Mouse (Mus musculus): ENCODE measurements around the gene Ssr1. TPM values are rescaled to one million over a fixed set of nuclear protein-coding genes. Genes with fewer than 3 reads are reported as not detected.
A peak's percentile ranks its signal among the peaks of the same experiment; 100 is the strongest.

The Ssr1 gene
- total and polyA plus RNA-seq, 2 experiments from 2014 or later = 23.3 to 76.3 TPM

- 4% methylated on average over 12 of the region's 12 CpGs for WGBS
- Histone ChIP-seq H3K4me2 (ENCODE audit: low read depth, low read length) (peak overlapping the region; percentile 50), H3K27ac (no peak overlapping the region), H3K9ac (replicated peaks; ENCODE audit: low read length) (peak overlapping the region; percentile 17; the same call in 1 of the 2 replicates), H3K9me3 (ENCODE audit: low read length) (no peaks in the 10 kb centered on the region), H3K36me3 (ENCODE audit: insufficient read depth, low read length) (no peaks in the 10 kb centered on the region), H3K4me1 (ENCODE audit: insufficient read depth, low read length) (peaks cover 6% of the 10 kb centered on the region), H3K27me3 (ENCODE audit: insufficient read depth, low read length) (no peaks in the 10 kb centered on the region), H3K4me3 (ENCODE audit: low read length) (peak overlapping the region; percentile 31)
- peak; percentile 87 for DNase-seq (ENCODE audit: low spot score)
- ATAC-seq = peak; percentile 45
- TF ChIP-seq CTCF (IDR thresholded peaks at IDR 0.05; ENCODE audit: low read depth) = peak; percentile 86
Observed at GRCm38 (mm10) chr13:37963354-37964007, 30.5 kb downstream of the Ssr1 start.

- no peak overlapping the region for H3K4me3 ChIP-seq (ENCODE audit: low read length)
- no peaks in the 10 kb centered on the region for H3K9me3 ChIP-seq (ENCODE audit: low read length)
- H3K9ac ChIP-seq (replicated peaks; ENCODE audit: low read length) = no peak overlapping the region
- no peaks in the 10 kb centered on the region for H3K36me3 ChIP-seq (ENCODE audit: insufficient read depth, low read length)
- ATAC-seq (no peak), DNase-seq (ENCODE audit: low spot score) (no peak)
- WGBS = 88% methylated on average over 9 of the region's 9 CpGs
- H3K4me1 ChIP-seq (ENCODE audit: insufficient read depth, low read length) = peaks cover 6% of the 10 kb centered on the region
- H3K4me2 ChIP-seq (ENCODE audit: low read depth, low read length) = no peak overlapping the region
- TF ChIP-seq CTCF (IDR thresholded peaks at IDR 0.05; ENCODE audit: low read depth) = no peak
- no peaks in the 10 kb centered on the region for H3K27me3 ChIP-seq (ENCODE audit: insufficient read depth, low read length)
- no peak overlapping the region for H3K27ac ChIP-seq
Observed at GRCm38 (mm10) chr13:37962541-37962940, 31.5 kb downstream of the Ssr1 start.

GRCm38 (mm10) chr13:37959936-37960335, 34.1 kb downstream of the Ssr1 start:
- Histone ChIP-seq H3K4me3 (ENCODE audit: low read length) (no peak overlapping the region), H3K4me2 (ENCODE audit: low read depth, low read length) (no peak overlapping the region), H3K4me1 (ENCODE audit: insufficient read depth, low read length) (peaks cover 6% of the 10 kb centered on the region), H3K9ac (replicated peaks; ENCODE audit: low read length) (no peak overlapping the region), H3K27me3 (ENCODE audit: insufficient read depth, low read length) (no peaks in the 10 kb centered on the region), H3K9me3 (ENCODE audit: low read length) (no peaks in the 10 kb centered on the region), H3K27ac (no peak overlapping the region), H3K36me3 (ENCODE audit: insufficient read depth, low read length) (no peaks in the 10 kb centered on the region)
- ATAC-seq = no peak
- DNase-seq (ENCODE audit: low spot score) = no peak
- 91% methylated on average over 7 of the region's 7 CpGs for WGBS
- no peak for TF ChIP-seq CTCF (IDR thresholded peaks at IDR 0.05; ENCODE audit: low read depth)

GRCm38 (mm10) chr13:37959239-37959907, 34.6 kb downstream of the Ssr1 start:
- no peak overlapping the region for H3K9ac ChIP-seq (replicated peaks; ENCODE audit: low read length)
- H3K9me3 ChIP-seq (ENCODE audit: low read length) = no peaks in the 10 kb centered on the region
- H3K36me3 ChIP-seq (ENCODE audit: insufficient read depth, low read length) = no peaks in the 10 kb centered on the region
- DNase-seq (ENCODE audit: low spot score) (no peak), ATAC-seq (no peak)
- no peak overlapping the region for H3K4me3 ChIP-seq (ENCODE audit: low read length)
- H3K27me3 ChIP-seq (ENCODE audit: insufficient read depth, low read length) = no peaks in the 10 kb centered on the region
- WGBS = 78% methylated on average over 15 of the region's 15 CpGs
- no peak for TF ChIP-seq CTCF (IDR thresholded peaks at IDR 0.05; ENCODE audit: low read depth)
- no peak overlapping the region for H3K4me2 ChIP-seq (ENCODE audit: low read depth, low read length)
- H3K27ac ChIP-seq = no peak overlapping the region
- H3K4me1 ChIP-seq (ENCODE audit: insufficient read depth, low read length) = peaks cover 3% of the 10 kb centered on the region

GRCm38 (mm10) chr13:37958498-37959238, 35.3 kb downstream of the Ssr1 start:
- H3K4me3 ChIP-seq (ENCODE audit: low read length) = no peak overlapping the region

GRCm38 (mm10) chr13:37954318-37954717, 39.7 kb downstream of the Ssr1 start:
- Histone ChIP-seq H3K27ac (no peak overlapping the region), H3K4me1 (ENCODE audit: insufficient read depth, low read length) (no peaks in the 10 kb centered on the region), H3K4me2 (ENCODE audit: low read depth, low read length) (no peak overlapping the region), H3K36me3 (ENCODE audit: insufficient read depth, low read length) (no peaks in the 10 kb centered on the region), H3K9me3 (ENCODE audit: low read length) (no peaks in the 10 kb centered on the region), H3K27me3 (ENCODE audit: insufficient read depth, low read length) (no peaks in the 10 kb centered on the region), H3K4me3 (ENCODE audit: low read length) (no peak overlapping the region), H3K9ac (replicated peaks; ENCODE audit: low read length) (no peak overlapping the region)
- TF ChIP-seq CTCF (IDR thresholded peaks at IDR 0.05; ENCODE audit: low read depth) = no peak
- 85% methylated on average over 1 of the region's 1 CpGs for WGBS
- DNase-seq (ENCODE audit: low spot score) (no peak), ATAC-seq (no peak)

More at GRCm38 (mm10) chr13:37958498-37959238, 35.3 kb downstream of the Ssr1 start:
- Histone ChIP-seq H3K9me3 (ENCODE audit: low read length) (no peaks in the 10 kb centered on the region), H3K36me3 (ENCODE audit: insufficient read depth, low read length) (no peaks in the 10 kb centered on the region), H3K4me1 (ENCODE audit: insufficient read depth, low read length) (no peaks in the 10 kb centered on the region), H3K9ac (replicated peaks; ENCODE audit: low read length) (no peak overlapping the region), H3K4me2 (ENCODE audit: low read depth, low read length) (no peak overlapping the region), H3K27ac (no peak overlapping the region), H3K27me3 (ENCODE audit: insufficient read depth, low read length) (no peaks in the 10 kb centered on the region)
- DNase-seq (ENCODE audit: low spot score) = no peak
- 88% methylated on average over 18 of the region's 18 CpGs for WGBS
- TF ChIP-seq CTCF (IDR thresholded peaks at IDR 0.05; ENCODE audit: low read depth) = no peak
- no peak for ATAC-seq
